Mouse (Mus musculus) left cerebral cortex, postnatal 25 days (tissue): ENCODE results near the gene Smyd3. TPM values are rescaled to one million over a fixed set of nuclear protein-coding genes. Genes with fewer than 3 reads are reported as not detected.

Experiments
- DNase-seq, 2 experiments: peaks; one replicate each; pipeline ENCODE4 v3.0.0; 2022; ENCODE audit warnings: low spot score in 2 of 2, mixed read lengths in 1 of 2
- intact Hi-C: fragments of 180-260 bp; cut with DNase I; formaldehyde crosslinking; loops from one replicate; pipeline ENCODE4 v1.15.1; 2025
- total RNA-seq, 2 experiments: library from RNA; stranded (reverse); gene quantifications; 2 replicates each; pipeline ENCODE4 v1.2.3; 2021

The Smyd3 gene
- total RNA-seq, 2 experiments from 2014 or later = 22.1 to 23.6 TPM

DNA sequence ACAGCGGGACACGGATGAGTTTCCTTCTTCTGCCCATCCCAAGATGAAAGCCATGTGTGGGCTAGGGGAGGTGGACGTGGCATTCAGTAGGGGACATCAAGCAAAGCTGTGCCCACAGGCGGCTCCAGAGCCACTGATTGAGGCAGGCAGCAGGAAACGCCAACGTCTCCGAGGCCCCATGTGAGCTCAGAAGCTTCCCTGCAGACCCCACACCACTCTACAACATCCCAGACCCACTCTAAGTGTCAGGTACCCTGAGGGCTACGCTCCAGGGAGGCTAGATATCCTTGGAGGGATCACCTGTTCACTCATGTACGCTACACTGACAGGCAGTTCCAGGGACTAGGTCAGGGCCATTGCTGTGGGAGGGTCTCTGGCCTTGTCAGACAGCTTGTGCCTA, 556.2 kb downstream of the Smyd3 start:
- intact Hi-C loops = loop anchor here (5.0 kb wide), 1 partner anchor 181 kb away; no protein-coding TSS in a partner anchor

GRCm38 (mm10) chr1:178960015-178960559, 557.8 kb downstream of the Smyd3 start:
- DNase-seq = peak; percentile 81 to 83
- intact Hi-C loops = loop anchor here (1.0 to 5.0 kb wide), 2 partner anchors 182 to 433 kb away; no protein-coding TSS in a partner anchor

More for the DNA sequence above, 556.2 kb downstream of the Smyd3 start:
- DNase-seq = no peak

DNA sequence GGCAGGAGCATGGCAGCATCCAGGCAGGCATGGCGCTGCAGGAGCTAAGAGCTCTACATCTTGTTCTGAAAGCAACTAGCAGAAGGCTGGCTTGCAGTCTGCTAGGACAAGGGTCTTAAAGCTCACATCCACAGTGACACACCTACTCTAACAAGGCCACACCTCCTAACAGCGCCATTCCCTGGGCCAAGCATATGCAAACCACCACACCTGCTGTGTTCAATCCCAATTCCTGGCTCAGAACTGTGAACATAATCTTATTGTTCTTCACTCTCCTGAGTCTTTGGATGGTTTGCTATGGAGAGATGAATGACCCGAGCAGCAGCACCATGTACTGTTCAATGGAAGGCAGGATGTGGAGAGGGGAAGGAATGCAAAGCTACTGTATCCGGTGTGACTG, 559.2 kb downstream of the Smyd3 start:
- no peak for DNase-seq
- intact Hi-C loops = no loop called here

- DNase-seq = no peak
- intact Hi-C loops = no loop called here
Observed at GRCm38 (mm10) chr1:178952910-178953309, 564.9 kb downstream of the Smyd3 start.

DNA sequence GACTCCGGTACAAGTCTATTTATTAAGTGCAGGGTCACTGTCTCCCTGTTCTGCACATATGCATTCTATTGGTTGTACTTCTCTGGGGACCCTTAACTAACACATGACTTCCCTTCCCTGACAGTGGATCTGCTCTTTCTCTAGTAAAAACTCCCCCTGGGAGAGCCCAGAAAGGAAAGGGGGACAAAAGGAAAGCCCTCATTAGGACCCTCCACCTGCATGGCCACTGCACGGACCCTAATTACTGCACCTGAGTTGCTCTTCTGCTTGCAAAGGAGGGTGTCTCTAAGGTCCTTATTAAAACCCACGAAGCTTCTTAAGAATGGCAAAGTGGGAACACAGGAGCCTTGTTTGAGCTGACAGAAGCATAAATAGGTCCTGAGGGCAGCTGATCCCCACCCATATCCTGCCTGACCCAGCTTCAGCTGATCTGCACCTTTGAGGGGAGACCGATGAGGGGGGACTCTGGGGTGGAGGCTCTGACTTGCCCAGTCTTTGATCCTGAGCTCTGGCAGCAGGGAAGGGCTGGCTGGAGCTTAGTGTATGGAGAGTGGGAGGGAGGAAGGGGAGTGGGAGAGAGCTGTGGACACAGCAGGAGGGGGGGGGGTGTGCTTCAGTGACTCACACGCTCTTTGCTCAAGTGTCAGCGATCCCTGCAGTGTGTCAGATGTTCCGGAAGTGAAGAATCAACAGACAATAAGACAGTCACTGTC, 575.4 kb downstream of the Smyd3 start:
- intact Hi-C loops = no loop called here
- DNase-seq = no peak

GRCm38 (mm10) chr1:178940353-178940752, 577.5 kb downstream of the Smyd3 start:
- intact Hi-C loops = no loop called here
- no peak for DNase-seq

- intact Hi-C loops = no loop called here
Observed at GRCm38 (mm10) chr1:178936976-178937375, 580.9 kb downstream of the Smyd3 start.

GRCm38 (mm10) chr1:178936457-178936856, 581.4 kb downstream of the Smyd3 start:
- intact Hi-C loops = no loop called here
- no peak for DNase-seq

More at GRCm38 (mm10) chr1:178936976-178937375, 580.9 kb downstream of the Smyd3 start:
- no peak for DNase-seq

- no peak for DNase-seq
- intact Hi-C loops = no loop called here
Observed at GRCm38 (mm10) chr1:178933953-178934637, 583.7 kb downstream of the Smyd3 start.

- peak in 1 of 2 experiments; percentile 27 for DNase-seq
- intact Hi-C loops = no loop called here
Observed at GRCm38 (mm10) chr1:178929531-178929930, 588.3 kb downstream of the Smyd3 start.

DNA sequence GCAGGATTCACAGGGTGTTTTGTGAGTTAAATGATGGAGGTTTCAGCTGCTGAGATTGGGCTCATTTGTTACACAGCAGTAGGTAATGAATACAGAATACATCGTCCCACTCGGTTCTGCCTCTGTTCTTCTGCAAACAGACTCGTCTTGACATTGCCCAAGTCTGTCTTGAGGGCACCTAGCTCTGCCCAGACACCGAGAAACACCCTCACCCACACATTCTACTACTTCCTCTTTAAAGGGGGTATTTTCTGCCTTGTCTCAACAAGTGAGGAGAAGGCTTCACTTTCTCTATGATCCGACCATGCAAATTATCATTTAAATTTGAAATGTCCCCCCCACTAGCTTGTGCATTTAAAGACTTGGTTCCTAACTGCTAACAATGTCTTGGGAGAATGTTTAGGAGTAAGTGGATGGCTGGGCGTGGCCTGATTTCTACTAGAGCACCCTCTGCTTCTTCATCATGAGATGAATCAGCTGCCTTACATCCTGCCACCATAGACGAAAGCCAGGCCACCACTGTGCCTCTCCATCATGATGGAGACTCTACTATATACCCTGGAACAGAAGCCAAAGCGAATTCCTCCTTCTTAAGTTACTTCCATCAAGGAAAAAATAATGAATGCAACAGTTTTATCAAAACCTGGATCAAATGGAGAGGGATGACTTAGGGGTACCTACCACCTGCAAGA, 593.2 kb downstream of the Smyd3 start:
- intact Hi-C loops = no loop called here
- DNase-seq = no peak

- no peak for DNase-seq
- intact Hi-C loops = no loop called here
Observed at GRCm38 (mm10) chr1:178917194-178917902, 600.5 kb downstream of the Smyd3 start.

DNA sequence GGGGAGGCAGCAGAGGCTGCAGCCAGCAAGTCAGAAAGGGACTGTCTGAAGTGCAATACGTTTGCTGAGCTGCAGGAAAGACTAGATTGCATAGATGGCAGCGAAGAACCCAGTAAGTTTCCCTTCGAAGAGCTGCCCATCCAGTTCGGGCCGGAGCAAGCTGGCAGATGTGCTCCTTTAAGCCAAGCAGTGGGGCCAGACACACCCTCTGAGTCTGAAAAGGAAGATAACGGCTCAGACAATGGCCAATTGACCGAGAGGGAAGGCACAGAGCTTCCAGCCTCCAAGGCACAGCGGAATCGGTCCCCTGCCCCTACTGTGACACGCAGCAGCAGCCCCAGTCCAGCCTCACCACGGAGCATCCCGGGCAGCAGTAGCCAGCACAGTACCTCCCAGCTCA, 602.8 kb downstream of the Smyd3 start:
- intact Hi-C loops = no loop called here
- DNase-seq = no peak

GRCm38 (mm10) chr1:178912936-178913716, 604.7 kb downstream of the Smyd3 start:
- intact Hi-C loops = no loop called here
- DNase-seq = no peak

DNA sequence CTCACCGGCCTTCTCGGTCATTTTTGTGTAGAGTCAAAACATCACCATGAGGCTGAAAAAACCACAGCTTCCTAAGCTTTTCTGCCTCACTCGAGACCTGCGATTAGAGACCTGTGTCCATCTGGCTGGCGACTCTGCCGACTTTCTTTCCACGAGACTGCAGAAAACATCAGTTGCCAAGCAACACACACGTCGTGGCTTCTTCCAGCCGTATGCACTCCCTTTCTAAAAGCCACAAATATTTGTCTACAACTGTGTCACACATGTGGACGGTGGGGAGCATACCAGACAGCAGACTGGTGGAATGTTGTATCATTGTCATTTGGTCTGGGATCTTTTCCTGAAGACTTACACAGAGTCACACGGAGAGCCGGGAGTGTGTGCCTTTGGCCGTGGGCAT, 606.9 kb downstream of the Smyd3 start:
- intact Hi-C loops = no loop called here
- DNase-seq = no peak
